Mouse (Mus musculus) brain, embryonic 14.5 days (tissue): ENCODE data around the gene Leprot. TPM values are rescaled to one million over a fixed set of nuclear protein-coding genes. Genes with fewer than 3 reads are reported as not detected.

Source experiments
- DNase-seq: peaks from one replicate; pipeline ENCODE4 v3.0.0-alpha.2; 2011; ENCODE audit warnings: low read depth
- CTCF ChIP-seq: fragments of 200-500 bp; IDR thresholded peaks from 2 replicates; pipeline ENCODE4 v1.5.1; 2012; ENCODE audit warnings: inconsistent platforms, mild to moderate bottlenecking, moderate library complexity, borderline replicate concordance; ENCODE audit not compliant: insufficient read depth, insufficient read length; ENCODE audit errors: extremely low read depth
- POLR2A ChIP-seq: fragments of 200-500 bp; IDR thresholded peaks from 2 replicates; pipeline ENCODE4 v1.6.1; 2012; ENCODE audit warnings: mild to moderate bottlenecking, inconsistent platforms, borderline replicate concordance; ENCODE audit not compliant: poor library complexity, insufficient read depth, insufficient read length, severe bottlenecking; ENCODE audit errors: extremely low read depth
- polyA plus RNA-seq: library from polyadenylated mRNA; depleted of rRNA; stranded (reverse); fragments of >200 nt; gene quantifications from 2 replicates; pipeline ENCODE4 v1.2.3, GENCODE M21; 2012; rRNA removed

The Leprot gene
- polyA plus RNA-seq, result 83.5 and 100.0 TPM in 2 replicates

- peak; percentile 99 for DNase-seq
- TF ChIP-seq CTCF (no peak), POLR2A (peak; percentile 80; the same call in 1 of the 2 replicates)
Measured at GRCm38 (mm10) chr4:101647196-101647905, at the start of gene Leprot. Gene Leprot (plus strand): TSS chr4:101647718.

GRCm38 (mm10) chr4:101601758-101602157, 45.8 kb upstream of the Leprot start:
- peak; percentile 41 for DNase-seq
- TF ChIP-seq POLR2A (no peak), CTCF (peak; percentile 47; the same call in 1 of the 2 replicates)

- DNase-seq, result no peak
- no peak for TF ChIP-seq POLR2A
Measured at GRCm38 (mm10) chr4:101603635-101604034, 43.9 kb upstream of the Leprot start.

GRCm38 (mm10) chr4:101616520-101616919, 31.0 kb upstream of the Leprot start:
- no peak for DNase-seq
- TF ChIP-seq POLR2A, result no peak
- no peak for TF ChIP-seq CTCF

- TF ChIP-seq POLR2A (no peak), CTCF (no peak)
- DNase-seq, result no peak
Measured at GRCm38 (mm10) chr4:101617742-101618141, 29.8 kb upstream of the Leprot start.

- no peak for DNase-seq
Measured at GRCm38 (mm10) chr4:101620206-101620605, 27.3 kb upstream of the Leprot start.

GRCm38 (mm10) chr4:101621241-101621640, 26.3 kb upstream of the Leprot start:
- no peak for DNase-seq
- TF ChIP-seq POLR2A (no peak), CTCF (no peak)

More at GRCm38 (mm10) chr4:101620206-101620605, 27.3 kb upstream of the Leprot start:
- no peak for TF ChIP-seq CTCF
- no peak for TF ChIP-seq POLR2A

- TF ChIP-seq CTCF (no peak), POLR2A (no peak)
- no peak for DNase-seq
Measured at GRCm38 (mm10) chr4:101625278-101625677, 22.2 kb upstream of the Leprot start.

- TF ChIP-seq CTCF (no peak), POLR2A (no peak)
Measured at GRCm38 (mm10) chr4:101635596-101635995, 11.9 kb upstream of the Leprot start.

GRCm38 (mm10) chr4:101637472-101637871, 10.0 kb upstream of the Leprot start:
- DNase-seq, result no peak
- TF ChIP-seq CTCF, result no peak

More at GRCm38 (mm10) chr4:101635596-101635995, 11.9 kb upstream of the Leprot start:
- DNase-seq, result no peak

- no peak for DNase-seq
- TF ChIP-seq POLR2A, result no peak
- no peak for TF ChIP-seq CTCF
Measured at GRCm38 (mm10) chr4:101640631-101641030, 6.9 kb upstream of the Leprot start.

GRCm38 (mm10) chr4:101642708-101643107, 4.8 kb upstream of the Leprot start:
- no peak for TF ChIP-seq POLR2A
- TF ChIP-seq CTCF, result no peak
- DNase-seq, result no peak

- TF ChIP-seq POLR2A (no peak), CTCF (no peak)
- no peak for DNase-seq
Measured at GRCm38 (mm10) chr4:101643216-101643615, 4.3 kb upstream of the Leprot start.

- TF ChIP-seq POLR2A, result no peak
- TF ChIP-seq CTCF, result no peak
- DNase-seq, result no peak
Measured at GRCm38 (mm10) chr4:101646857-101647195, 692 bp upstream of the Leprot start.
